Mouse (Mus musculus): ENCODE measurements at regions not wholly inside any gene's neighbourhood (a gene's known extent, or its start where the extent isn't known, plus 50 kb on each side); places are given as distances from the start of the nearest gene placed in this dataset.

DNA sequence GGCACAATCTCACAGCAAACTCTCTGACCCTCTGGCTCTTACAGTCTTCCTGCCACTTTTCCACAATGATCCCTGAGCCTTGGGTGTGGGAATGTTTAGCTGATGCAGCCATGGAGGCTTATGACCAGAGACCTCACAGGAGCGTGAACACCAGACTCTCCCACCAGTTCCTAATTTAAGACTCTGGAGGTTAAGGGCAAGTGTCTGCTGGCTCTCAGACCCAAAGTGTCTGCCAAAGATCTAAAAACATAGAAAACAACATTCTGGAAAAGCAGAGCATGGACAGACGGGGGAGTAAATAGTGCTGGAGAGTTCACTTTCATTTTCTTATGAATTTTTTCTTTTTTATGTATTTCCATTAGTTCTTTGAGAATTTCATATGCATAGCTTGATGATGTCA, 440.7 kb downstream of the Adam3 start:
- DNase-seq, result no peak

DNA sequence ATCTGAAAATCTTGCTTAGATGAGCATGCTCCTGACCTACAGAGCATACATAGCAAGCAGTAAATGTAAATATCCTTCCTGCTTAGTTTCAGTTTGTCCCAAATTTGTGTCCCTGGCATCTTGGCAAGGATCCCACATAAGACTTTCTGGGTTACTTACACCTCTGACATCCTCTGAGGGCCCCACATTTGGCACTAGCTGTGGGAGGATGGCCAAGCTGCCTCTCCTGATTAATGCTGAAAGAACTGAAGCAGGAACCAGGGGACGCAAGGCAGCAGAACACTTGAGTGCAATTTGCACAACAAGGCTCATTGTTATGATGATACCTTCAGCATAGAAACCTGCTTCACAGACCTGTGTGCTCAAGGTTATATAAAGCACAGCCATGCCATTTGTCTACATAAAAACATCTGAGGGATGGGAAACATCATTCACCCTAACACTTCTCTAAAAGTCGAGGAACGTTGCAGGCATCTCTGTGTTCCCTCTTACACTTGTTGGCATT, 441.7 kb downstream of the Adam3 start:
- DNase-seq, result no peak

DNA sequence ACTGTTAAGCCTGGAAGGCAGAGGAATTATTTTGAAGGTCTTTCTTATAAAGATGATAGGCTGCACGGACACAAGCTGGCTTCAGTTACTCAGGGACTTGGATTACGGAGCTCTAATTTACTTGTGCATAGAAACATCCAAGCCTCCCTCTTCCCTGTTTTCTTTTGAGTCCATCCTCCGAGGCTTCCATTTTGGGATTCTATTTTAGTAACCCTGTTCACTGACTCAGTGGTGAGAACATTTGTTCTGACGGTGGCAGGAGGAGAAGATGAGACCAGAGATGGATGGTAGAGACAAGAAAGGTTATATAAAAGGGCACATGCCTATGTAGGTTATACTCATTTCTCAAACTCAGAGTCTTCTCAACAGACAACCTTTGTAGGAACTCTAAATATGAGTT, 445.4 kb downstream of the Adam3 start:
- DNase-seq, result no peak

DNA sequence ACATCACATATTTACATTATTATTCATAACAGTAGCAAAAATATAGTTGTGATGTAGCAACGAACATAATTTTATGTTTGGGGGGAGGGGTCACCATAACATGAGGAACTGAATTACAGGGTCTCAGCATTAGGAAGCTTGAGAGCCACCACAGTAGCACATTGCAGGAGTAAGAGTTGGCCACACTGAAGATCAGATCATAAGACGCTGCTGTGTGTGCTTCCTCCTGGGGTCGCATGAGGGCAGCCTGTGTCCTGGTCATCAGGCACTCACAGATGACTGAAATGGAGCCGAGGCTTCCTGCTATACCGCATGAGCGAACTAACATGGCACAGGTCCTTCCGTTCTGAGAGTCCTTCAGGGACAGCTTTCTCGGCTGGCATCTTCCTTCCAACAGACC, 447.3 kb downstream of the Adam3 start:
- no peak for DNase-seq

GRCm38 (mm10) chr8:24261359-24261758, 464.3 kb downstream of the Adam3 start:
- no peak for DNase-seq

DNA sequence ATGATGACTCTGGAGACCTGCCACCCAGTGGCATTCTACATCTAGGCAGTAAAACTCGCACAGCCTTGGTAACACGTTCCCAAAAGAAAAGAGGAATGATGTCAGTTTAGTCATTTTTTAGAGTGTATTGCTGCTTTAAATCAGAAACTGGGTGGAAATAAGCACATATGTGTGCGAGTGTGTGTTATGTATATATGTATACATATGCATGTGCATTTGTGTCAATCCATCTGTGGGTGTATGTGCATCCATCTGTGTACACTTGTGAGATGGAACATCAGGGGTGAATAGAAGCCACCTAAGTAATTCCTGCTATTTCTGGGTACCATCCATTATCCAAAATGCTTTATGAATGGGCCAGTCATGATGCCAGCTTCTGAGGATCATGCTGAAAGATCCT, 467.0 kb downstream of the Adam3 start:
- no peak for DNase-seq

- no peak for DNase-seq
Observed at GRCm38 (mm10) chr8:24242211-24242610, 483.4 kb downstream of the Adam3 start.

- DNase-seq, result no peak
Observed at GRCm38 (mm10) chr8:24240211-24240983, 485.3 kb downstream of the Adam3 start.

DNA sequence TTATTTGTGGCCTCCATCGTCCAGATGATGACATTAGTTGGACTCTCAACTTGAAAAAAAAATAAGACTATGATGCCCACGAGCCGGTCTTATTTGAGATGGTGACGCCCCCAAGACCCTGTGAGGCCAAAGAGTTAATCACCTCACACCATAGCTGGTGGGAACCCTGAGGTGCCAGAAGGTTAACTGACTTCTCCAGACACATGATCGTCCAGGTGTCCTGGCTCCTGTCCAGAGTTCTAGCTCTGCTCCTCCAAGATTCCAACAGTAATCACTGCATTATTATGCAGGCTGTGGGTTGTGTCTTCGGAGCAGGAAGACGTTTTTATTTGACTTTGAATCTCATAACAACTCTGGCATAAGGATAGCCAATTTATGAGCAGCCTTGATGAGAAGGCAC, 490.7 kb downstream of the Adam3 start:
- no peak for DNase-seq

GRCm38 (mm10) chr8:24228148-24228547, 497.5 kb downstream of the Adam3 start:
- peak; percentile 76 for DNase-seq

GRCm38 (mm10) chr8:24227331-24228072, 498.1 kb downstream of the Adam3 start:
- DNase-seq, result no peak

DNA sequence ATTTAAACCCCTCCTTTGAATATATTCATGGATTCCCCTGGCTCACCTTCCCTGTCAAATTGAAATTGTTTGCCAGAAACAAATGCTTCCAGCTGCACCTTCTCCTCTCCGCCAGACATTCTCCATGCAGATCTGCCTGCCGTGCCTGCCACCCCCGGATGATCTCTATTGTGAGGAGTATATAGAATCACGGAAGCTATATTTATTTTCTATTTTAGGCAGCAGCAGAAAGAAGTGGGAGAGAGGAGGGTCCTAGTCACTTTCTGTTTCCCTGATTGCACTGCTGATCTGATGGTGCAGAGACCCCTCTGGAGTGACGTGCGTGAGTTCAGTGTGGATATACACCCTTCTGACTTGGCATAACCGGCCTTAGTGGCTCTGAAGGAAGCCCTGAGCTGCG, 505.4 kb downstream of the Adam3 start:
- peak; percentile 52 for DNase-seq

- DNase-seq, result peak; percentile 52
Observed at GRCm38 (mm10) chr8:24216655-24217054, 509.0 kb downstream of the Adam3 start.

DNA sequence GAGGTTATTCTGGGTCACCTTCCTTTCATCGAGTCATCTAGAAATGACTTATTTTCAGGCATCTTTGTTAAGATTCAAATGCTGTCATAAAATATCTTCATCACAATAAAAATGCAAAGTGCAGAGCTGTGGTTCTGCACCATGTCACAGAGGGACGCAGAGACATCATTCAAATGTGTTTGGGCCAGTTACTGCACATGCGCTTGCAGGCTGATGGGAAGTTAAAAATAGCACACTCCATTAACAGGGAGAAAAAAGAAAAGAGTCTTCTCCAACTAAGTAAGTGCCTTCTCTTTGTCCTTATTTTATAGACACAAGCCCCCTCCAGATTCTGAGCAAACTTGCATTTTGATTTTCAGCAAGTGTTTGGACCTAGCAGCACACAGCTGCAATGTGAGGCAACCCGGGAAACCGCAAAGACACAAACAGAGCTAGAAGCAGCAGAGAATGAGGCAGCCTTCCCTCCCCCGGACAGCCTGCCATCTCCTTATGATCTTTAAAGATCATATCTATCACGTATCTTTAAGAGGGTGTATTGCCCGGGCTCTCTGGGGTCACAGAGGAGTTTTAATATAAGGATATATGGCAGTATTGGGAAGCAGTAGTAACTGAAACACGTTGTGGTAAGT, 510.0 kb downstream of the Adam3 start:
- no peak for DNase-seq

- DNase-seq, result peak; percentile 43
Observed at GRCm38 (mm10) chr8:24214315-24214714, 511.3 kb downstream of the Adam3 start.

DNA sequence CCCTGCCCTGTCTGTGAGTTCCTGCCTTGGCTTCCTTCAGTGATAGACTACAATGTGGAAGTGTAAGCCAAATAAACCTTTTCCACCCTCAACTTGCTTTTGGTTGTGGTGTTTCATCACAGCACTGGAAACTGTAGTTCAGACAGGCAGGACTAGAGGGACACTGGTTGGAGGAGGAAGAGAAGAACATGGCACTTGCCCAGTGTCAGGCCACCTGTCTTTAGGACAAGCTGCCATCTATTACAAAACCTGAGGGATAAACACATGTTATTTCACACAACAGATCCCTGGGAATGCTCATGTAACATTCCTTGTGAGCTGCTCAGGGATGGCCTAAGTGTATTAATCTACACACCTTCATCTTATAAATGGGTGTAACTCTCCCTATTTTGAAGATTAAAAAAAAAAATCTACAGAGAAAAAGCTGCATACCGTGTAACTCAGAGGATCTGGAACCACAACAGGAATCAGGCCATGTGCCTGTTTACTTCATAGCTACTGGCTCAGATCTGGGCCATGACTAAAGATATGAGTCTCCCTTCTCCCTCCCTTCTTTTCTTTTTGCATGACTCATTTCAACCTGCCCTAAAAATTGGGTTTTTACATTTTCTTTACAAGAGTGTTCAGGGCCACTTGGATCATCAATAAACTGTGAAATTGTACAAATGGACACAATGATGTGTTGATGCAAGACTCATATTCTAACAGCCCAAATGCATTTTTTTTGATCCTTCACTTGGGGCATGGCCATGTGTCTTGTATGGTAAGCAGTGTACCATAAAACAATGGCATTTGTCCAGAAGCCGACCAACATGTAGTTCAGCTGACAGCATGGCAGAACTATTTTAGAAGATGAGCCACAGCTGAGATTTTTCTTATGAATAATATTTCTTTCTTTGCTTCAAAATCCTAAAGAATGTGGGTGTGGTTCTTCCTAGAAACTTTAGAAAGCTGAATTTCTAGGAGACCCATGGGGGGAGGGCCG, 513.1 kb downstream of the Adam3 start:
- DNase-seq, result no peak

- DNase-seq, result no peak
Observed at GRCm38 (mm10) chr8:24211091-24211490, 514.6 kb downstream of the Adam3 start.

Measured in right cerebral cortex, postnatal 25 days (tissue).